Mouse (Mus musculus): Measurements from ENCODE around the gene Gstp1. TPM values are rescaled to one million over a fixed set of nuclear protein-coding genes. Genes with fewer than 3 reads are reported as not detected.
A peak's percentile ranks its signal among the peaks of the same experiment; 100 is the strongest.
"Not testable (repeated sequence)": the region's sequence is repeated elsewhere in the genome, so short reads cannot be mapped to it uniquely, and the experiment has no call there.

Gstp1 gene
- polyA plus RNA-seq, 1 experiment, result 14.9 TPM

GRCm38 (mm10) chr19:4066280-4066679, 28.5 kb upstream of the Gstp1 start:
- no peaks in the 10 kb centered on the region for H3K9me3 ChIP-seq (ENCODE audit: control insufficient read depth, low read length)
- H3K4me3 ChIP-seq (replicated peaks), result no peak overlapping the region
- TF ChIP-seq GATA1 (IDR thresholded peaks at IDR 0.05; ENCODE audit: low read length) (no peak), TAL1 (IDR thresholded peaks at IDR 0.05; ENCODE audit: low read length) (no peak)

GRCm38 (mm10) chr19:4064501-4064900, 26.7 kb upstream of the Gstp1 start:
- H3K4me3 ChIP-seq (replicated peaks); H3K27me3 ChIP-seq (ENCODE audit: control insufficient read depth); H3K9me3 ChIP-seq (ENCODE audit: control insufficient read depth, low read length); H3K36me3 ChIP-seq (ENCODE audit: control insufficient read depth): not testable (repeated sequence)
- H3K4me1 ChIP-seq (ENCODE audit: control insufficient read depth), result peaks cover 21% of the 10 kb centered on the region

More at GRCm38 (mm10) chr19:4066280-4066679, 28.5 kb upstream of the Gstp1 start:
- Histone ChIP-seq H3K4me1 (ENCODE audit: control insufficient read depth) (peaks cover 6% of the 10 kb centered on the region), H3K36me3 (ENCODE audit: control insufficient read depth) (no peaks in the 10 kb centered on the region), H3K27me3 (ENCODE audit: control insufficient read depth) (peaks cover 9% of the 10 kb centered on the region)

DNA sequence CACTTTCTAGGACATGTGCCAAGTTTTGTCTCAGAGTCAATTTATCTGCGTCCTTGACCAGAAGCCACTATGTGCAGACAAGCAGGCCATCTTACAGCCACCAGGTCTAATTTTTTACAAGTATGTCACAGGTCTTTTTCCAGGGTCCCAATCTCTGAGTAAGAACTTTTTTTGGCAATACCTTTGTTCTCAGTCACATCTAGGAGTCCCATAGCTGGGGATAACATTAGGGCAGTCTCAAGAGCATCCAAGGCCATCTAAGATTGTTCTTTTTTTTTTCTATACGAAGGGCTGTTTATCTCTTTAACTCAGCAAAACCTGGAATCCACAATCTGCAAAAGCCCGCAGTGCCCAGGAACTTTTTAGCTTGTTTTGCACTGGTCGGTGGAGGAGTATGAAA, 25.6 kb upstream of the Gstp1 start:
- H3K9me3 ChIP-seq (ENCODE audit: control insufficient read depth, low read length); H3K4me3 ChIP-seq (replicated peaks); H3K36me3 ChIP-seq (ENCODE audit: control insufficient read depth); H3K27me3 ChIP-seq (ENCODE audit: control insufficient read depth): not testable (repeated sequence)
- peaks cover 32% of the 10 kb centered on the region for H3K4me1 ChIP-seq (ENCODE audit: control insufficient read depth)

- H3K4me1 ChIP-seq (ENCODE audit: control insufficient read depth), result peaks cover 50% of the 10 kb centered on the region
- no peaks in the 10 kb centered on the region for H3K9me3 ChIP-seq (ENCODE audit: control insufficient read depth, low read length)
- no peak overlapping the region for H3K4me3 ChIP-seq (replicated peaks)
- no peak for TF ChIP-seq TAL1 (IDR thresholded peaks at IDR 0.05; ENCODE audit: low read length)
- no peak for TF ChIP-seq GATA1 (IDR thresholded peaks at IDR 0.05; ENCODE audit: low read length)
- H3K27me3 ChIP-seq (ENCODE audit: control insufficient read depth), result no peaks in the 10 kb centered on the region
- peaks cover 9% of the 10 kb centered on the region for H3K36me3 ChIP-seq (ENCODE audit: control insufficient read depth)
Observed at GRCm38 (mm10) chr19:4060899-4061465, 23.2 kb upstream of the Gstp1 start.

- Histone ChIP-seq H3K36me3 (ENCODE audit: control insufficient read depth) (peaks cover 11% of the 10 kb centered on the region), H3K4me1 (ENCODE audit: control insufficient read depth) (peaks cover 57% of the 10 kb centered on the region)
- not testable (repeated sequence) for H3K27me3 ChIP-seq (ENCODE audit: control insufficient read depth); H3K4me3 ChIP-seq (replicated peaks); H3K9me3 ChIP-seq (ENCODE audit: control insufficient read depth, low read length)
Observed at GRCm38 (mm10) chr19:4060044-4060898, 22.5 kb upstream of the Gstp1 start.

DNA sequence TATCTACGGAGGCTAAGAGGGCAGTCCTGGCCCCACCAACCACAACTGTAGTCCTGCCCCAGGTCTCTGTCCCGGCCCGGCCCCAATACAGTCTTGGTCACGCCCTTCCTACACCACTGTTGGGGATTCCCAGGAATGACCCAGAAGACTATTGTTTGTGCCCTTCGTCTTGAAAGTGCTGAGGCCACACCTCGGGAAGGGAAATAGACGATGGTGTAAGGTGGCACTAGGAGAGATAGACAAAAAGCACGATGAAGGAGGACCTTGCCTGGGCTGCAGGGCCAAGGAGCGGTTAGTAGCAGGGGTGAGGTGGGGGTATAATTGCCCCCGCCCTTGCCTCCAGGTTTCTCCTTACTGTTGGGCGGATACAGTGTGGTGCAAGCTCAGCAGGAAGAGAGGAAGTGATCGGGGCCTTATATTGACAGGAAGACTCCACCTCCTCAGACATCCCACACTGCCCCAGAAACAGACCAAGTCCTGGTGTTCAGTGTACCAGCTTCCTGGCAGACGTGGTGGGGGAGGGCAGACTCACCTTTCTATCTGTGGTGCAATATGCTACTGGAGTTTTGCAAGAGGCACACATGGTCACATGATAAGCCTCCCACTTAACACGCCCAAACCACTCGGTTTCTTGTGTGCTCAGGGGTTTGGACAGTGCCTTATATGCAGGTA, 21.4 kb upstream of the Gstp1 start, which contains the start of gene Gstp3:
Gene Gstp3, minus strand, starts transcription at position 501 of the 672 bp plus-strand sequence.
- Histone ChIP-seq H3K9me3 (ENCODE audit: control insufficient read depth, low read length) (no peaks in the 10 kb centered on the region), H3K27me3 (ENCODE audit: control insufficient read depth) (no peaks in the 10 kb centered on the region), H3K4me1 (ENCODE audit: control insufficient read depth) (peaks cover 58% of the 10 kb centered on the region), H3K36me3 (ENCODE audit: control insufficient read depth) (peaks cover 13% of the 10 kb centered on the region), H3K4me3 (replicated peaks) (peak within 1 kb of the TSS; percentile 62)
- no peak for TF ChIP-seq GATA1 (IDR thresholded peaks at IDR 0.05; ENCODE audit: low read length)
- TF ChIP-seq TAL1 (IDR thresholded peaks at IDR 0.05; ENCODE audit: low read length), result no peak

GRCm38 (mm10) chr19:4058581-4058980, 20.8 kb upstream of the Gstp1 start:
- H3K4me3 ChIP-seq (replicated peaks), result peak overlapping the region; percentile 62
- no peak for TF ChIP-seq TAL1 (IDR thresholded peaks at IDR 0.05; ENCODE audit: low read length)
- TF ChIP-seq GATA1 (IDR thresholded peaks at IDR 0.05; ENCODE audit: low read length), result no peak
- H3K36me3 ChIP-seq (ENCODE audit: control insufficient read depth), result peaks cover 13% of the 10 kb centered on the region
- peaks cover 55% of the 10 kb centered on the region for H3K4me1 ChIP-seq (ENCODE audit: control insufficient read depth)
- H3K9me3 ChIP-seq (ENCODE audit: control insufficient read depth, low read length), result no peaks in the 10 kb centered on the region
- no peaks in the 10 kb centered on the region for H3K27me3 ChIP-seq (ENCODE audit: control insufficient read depth)

- no peaks in the 10 kb centered on the region for H3K27me3 ChIP-seq (ENCODE audit: control insufficient read depth)
- no peak overlapping the region for H3K4me3 ChIP-seq (replicated peaks)
Observed at GRCm38 (mm10) chr19:4057962-4058361, 20.2 kb upstream of the Gstp1 start.

DNA sequence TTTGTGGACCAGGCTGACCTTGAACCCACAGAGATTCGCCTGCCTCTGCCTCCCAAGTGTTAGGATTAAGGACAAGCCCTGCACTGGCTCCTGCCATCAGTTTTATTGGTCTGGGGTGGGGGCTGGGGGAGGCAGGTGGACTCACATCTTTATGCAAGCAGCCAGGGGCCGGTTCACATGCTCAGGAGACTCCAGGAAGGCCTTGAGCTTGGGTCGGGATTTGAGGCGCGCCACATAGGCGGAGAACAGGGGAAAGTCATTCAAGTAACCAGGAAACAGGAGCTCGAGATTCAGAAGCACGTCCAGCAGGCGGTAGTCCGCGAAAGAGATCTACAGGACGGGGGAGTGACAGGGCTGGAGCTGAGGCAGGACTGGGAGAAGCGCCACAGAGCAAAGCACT, 19.6 kb upstream of the Gstp1 start:
- Histone ChIP-seq H3K36me3 (ENCODE audit: control insufficient read depth) (peaks cover 13% of the 10 kb centered on the region), H3K9me3 (ENCODE audit: control insufficient read depth, low read length) (no peaks in the 10 kb centered on the region), H3K4me1 (ENCODE audit: control insufficient read depth) (peaks cover 56% of the 10 kb centered on the region), H3K4me3 (replicated peaks) (no peak overlapping the region), H3K27me3 (ENCODE audit: control insufficient read depth) (no peaks in the 10 kb centered on the region)
- TF ChIP-seq TAL1 (IDR thresholded peaks at IDR 0.05; ENCODE audit: low read length) (no peak), GATA1 (IDR thresholded peaks at IDR 0.05; ENCODE audit: low read length) (no peak)

More at GRCm38 (mm10) chr19:4057962-4058361, 20.2 kb upstream of the Gstp1 start:
- no peak for TF ChIP-seq GATA1 (IDR thresholded peaks at IDR 0.05; ENCODE audit: low read length)
- Histone ChIP-seq H3K36me3 (ENCODE audit: control insufficient read depth) (peaks cover 13% of the 10 kb centered on the region), H3K4me1 (ENCODE audit: control insufficient read depth) (peaks cover 55% of the 10 kb centered on the region), H3K9me3 (ENCODE audit: control insufficient read depth, low read length) (no peaks in the 10 kb centered on the region)

All from erythroblast, embryonic 14.5 days (primary cell).